Mouse (Mus musculus): ENCODE results near the gene Supt20. TPM values are rescaled to one million over a fixed set of nuclear protein-coding genes. Genes with fewer than 3 reads are reported as not detected.
A peak's percentile ranks its signal among the peaks of the same experiment; 100 is the strongest.
"Not testable (repeated sequence)": the region's sequence is repeated elsewhere in the genome, so short reads cannot be mapped to it uniquely, and the experiment has no call there.

Supt20 gene
- total RNA-seq, 2 experiments from 2014 or later, result 57.6 to 62.0 TPM

- DNase-seq (ENCODE audit: low spot score in 2 of 2), result peak; percentile 42 to 61
Measured at GRCm38 (mm10) chr3:54755145-54756041, 62.8 kb downstream of the Supt20 start, which contains the start of gene Smad9. Gene Smad9 (plus strand): TSS chr3:54755582.

GRCm38 (mm10) chr3:54756058-54756457, 63.5 kb downstream of the Supt20 start:
- peak; percentile 16 to 24 for DNase-seq (ENCODE audit: low spot score in 2 of 2)

- DNase-seq (ENCODE audit: low spot score in 2 of 2), result no peak
Measured at GRCm38 (mm10) chr3:54757446-54757845, 64.8 kb downstream of the Supt20 start.

GRCm38 (mm10) chr3:54759211-54759610, 66.6 kb downstream of the Supt20 start:
- no peak for DNase-seq (ENCODE audit: low spot score in 2 of 2)

- no peak for DNase-seq (ENCODE audit: low spot score in 2 of 2)
Measured at GRCm38 (mm10) chr3:54760321-54761115, 67.9 kb downstream of the Supt20 start.

- no peak for DNase-seq (ENCODE audit: low spot score in 2 of 2)
Measured at GRCm38 (mm10) chr3:54761258-54761657, 68.7 kb downstream of the Supt20 start.

- DNase-seq (ENCODE audit: low spot score in 2 of 2), result peak; percentile 46 to 49
Measured at GRCm38 (mm10) chr3:54764418-54764817, 71.8 kb downstream of the Supt20 start.

GRCm38 (mm10) chr3:54765521-54765920, 72.9 kb downstream of the Supt20 start:
- DNase-seq (ENCODE audit: low spot score in 2 of 2), result not testable (repeated sequence)

- no peak for DNase-seq (ENCODE audit: low spot score in 2 of 2)
Measured at GRCm38 (mm10) chr3:54766034-54766433, 73.4 kb downstream of the Supt20 start.

- no peak for DNase-seq (ENCODE audit: low spot score in 2 of 2)
Measured at GRCm38 (mm10) chr3:54766811-54767210, 74.2 kb downstream of the Supt20 start.

- DNase-seq (ENCODE audit: low spot score in 2 of 2), result no peak
Measured at GRCm38 (mm10) chr3:54768592-54768991, 76.0 kb downstream of the Supt20 start.

GRCm38 (mm10) chr3:54769349-54770275, 77.0 kb downstream of the Supt20 start:
- no peak for DNase-seq (ENCODE audit: low spot score in 2 of 2)

GRCm38 (mm10) chr3:54773613-54774012, 81.0 kb downstream of the Supt20 start:
- DNase-seq (ENCODE audit: low spot score in 2 of 2), result no peak

GRCm38 (mm10) chr3:54775989-54776631, 83.5 kb downstream of the Supt20 start:
- DNase-seq (ENCODE audit: low spot score in 2 of 2), result no peak

Other genes starting within 250 kb of the Supt20 start
- not detected for gene Gm21958, start 21.5 kb downstream of the Supt20 start, total RNA-seq (2021)
- gene Exosc8, start 42.6 kb downstream of the Supt20 start, total RNA-seq (2021), result 10 to 100 TPM; 35.5 to 41.2 TPM
- 10 to 100 TPM; 23.7 to 27.1 TPM for gene Alg5, start 42.7 kb downstream of the Supt20 start, total RNA-seq (2021)
- gene Smad9, start 62.8 kb downstream of the Supt20 start, total RNA-seq (2021), result 1 to 10 TPM; 4.4 to 4.5 TPM
- gene Rfxap, start 115.0 kb downstream of the Supt20 start, total RNA-seq (2021), result 10 to 100 TPM; 51.6 to 59.3 TPM
- 10 to 100 TPM; 90.2 to 95.5 TPM for gene Sertm1, start 223.1 kb downstream of the Supt20 start, total RNA-seq (2021)

All from layer of hippocampus, postnatal 10 days (tissue).